ENCODE assay signal across 9 mouse cellular contexts in genomic region chr6:134402914-134403683, GRCm38 (mm10). TPM values are rescaled to one million over a fixed set of nuclear protein-coding genes. Genes with fewer than 3 reads are reported as not detected.
A peak's percentile ranks its signal among the peaks of the same experiment; 100 is the strongest.
DNase-seq lines count a peak whose midpoint lies in the region; ATAC-seq and TF ChIP-seq lines count a peak whose summit lies in the region.
"Had no signal": no experiment of that assay in that cellular context is flagged by ENCODE, and none has a peak within 500 bp of the region (broad histone marks: within the 10 kb centered on the region; RNA-seq: fewer than 3 reads in every experiment).

No protein-coding gene starts in this region.

- WGBS in midbrain, embryonic 10.5 days, result 44% methylated on average over 16 of the region's 16 CpGs
- WGBS in midbrain, embryonic 16.5 days, result 45% methylated on average over 16 of the region's 16 CpGs
- WGBS in kidney, embryonic 15.5 days, result 44% methylated on average over 16 of the region's 16 CpGs
- WGBS in liver, adult 2 months, result 42% methylated on average over 16 of the region's 16 CpGs

- H3K27me3 ChIP-seq in midbrain, embryonic 10.5 days (ENCODE audit: low read depth, poor library complexity, severe bottlenecking), result no peaks in the 10 kb centered on the region
- H3K27me3 ChIP-seq in midbrain, embryonic 16.5 days (ENCODE audit: control insufficient read depth, insufficient read depth, low read depth, low read length), result no peaks in the 10 kb centered on the region
- H3K27me3 ChIP-seq in kidney, embryonic 15.5 days, result no peaks in the 10 kb centered on the region
- peaks cover 2% of the 10 kb centered on the region; the same call in 1 of the 2 replicates for H3K27me3 ChIP-seq in liver, adult 2 months (ENCODE audit: control insufficient read depth, insufficient read depth, low read length)

- no peak overlapping the region for H3K27ac ChIP-seq in midbrain, embryonic 10.5 days (replicated peaks)
- no peak overlapping the region for H3K27ac ChIP-seq in midbrain, embryonic 16.5 days (ENCODE audit: low read length)
- H3K27ac ChIP-seq in bone marrow macrophage, adult 2 months (ENCODE audit: insufficient read depth, low read depth, low read length), result no peak overlapping the region
- peak overlapping the region; percentile 7; the same call in 1 of the 2 replicates for H3K27ac ChIP-seq in kidney, embryonic 15.5 days
- no peak overlapping the region for H3K27ac ChIP-seq in liver, adult 2 months (replicated peaks; ENCODE audit: insufficient read depth, low read depth, low read length)

- no peak for TF ChIP-seq POLR2A in bone marrow macrophage, adult 2 months (IDR thresholded peaks at IDR 0.05; ENCODE audit: borderline replicate concordance, low read depth, low read length)
- TF ChIP-seq POLR2A in liver, adult 2 months (IDR thresholded peaks at IDR 0.05; ENCODE audit: extremely low read depth, insufficient read depth, low read length), result no peak

- H3K9me3 ChIP-seq in midbrain, embryonic 10.5 days (replicated peaks), result no peaks in the 10 kb centered on the region
- no peaks in the 10 kb centered on the region for H3K9me3 ChIP-seq in midbrain, embryonic 16.5 days (replicated peaks; ENCODE audit: control insufficient read depth, low read length, poor library complexity, severe bottlenecking)
- no peaks in the 10 kb centered on the region for H3K9me3 ChIP-seq in kidney, embryonic 15.5 days (replicated peaks)

- no peak overlapping the region for H3K9ac ChIP-seq in midbrain, embryonic 16.5 days (ENCODE audit: low read depth, low read length)
- no peak overlapping the region for H3K9ac ChIP-seq in kidney, embryonic 15.5 days
- H3K9ac ChIP-seq in liver, adult 2 months (ENCODE audit: low read depth, low read length), result no peak overlapping the region

- H3K79me2 ChIP-seq in liver, adult 2 months (ENCODE audit: control insufficient read depth, insufficient read depth, low read length), result no peaks in the 10 kb centered on the region

- H3K4me3 ChIP-seq in midbrain, embryonic 10.5 days, result no peak overlapping the region
- no peak overlapping the region for H3K4me3 ChIP-seq in midbrain, embryonic 16.5 days (ENCODE audit: low read depth, low read length)
- H3K4me3 ChIP-seq in bone marrow macrophage, adult 2 months (ENCODE audit: insufficient read depth, low read length), result no peak overlapping the region
- H3K4me3 ChIP-seq in kidney, embryonic 15.5 days (replicated peaks), result no peak overlapping the region
- no peak overlapping the region for H3K4me3 ChIP-seq in liver, adult 2 months (ENCODE audit: insufficient read depth, low read depth, low read length)

- no peak overlapping the region for H3K4me2 ChIP-seq in midbrain, embryonic 16.5 days (ENCODE audit: low read length)
- H3K4me2 ChIP-seq in kidney, embryonic 15.5 days, result no peak overlapping the region

- DNase-seq in midbrain, embryonic 10.5 days (ENCODE audit: low spot score), result peak; percentile 68
- peak; percentile 78 for DNase-seq in gastrocnemius, postnatal 10 days
- DNase-seq in liver, adult 2 months (ENCODE audit: extremely low read depth, low read depth, low spot score), result peak; percentile 49
- peak; percentile 42 for DNase-seq in ovary, postnatal 14 days (ENCODE audit: low spot score)
- DNase-seq in thymus, postnatal 14 days, result peak; percentile 76

- no peak for ATAC-seq in midbrain, embryonic 16.5 days
- ATAC-seq in kidney, embryonic 15.5 days (replicated peaks; ENCODE audit: low FRiP score), result no peak

- no peaks in the 10 kb centered on the region for H3K4me1 ChIP-seq in midbrain, embryonic 10.5 days
- no peaks in the 10 kb centered on the region for H3K4me1 ChIP-seq in midbrain, embryonic 16.5 days (ENCODE audit: control insufficient read depth, insufficient read depth, low read length)
- no peaks in the 10 kb centered on the region for H3K4me1 ChIP-seq in bone marrow macrophage, adult 2 months (ENCODE audit: control insufficient read depth, insufficient read depth, low read length)
- H3K4me1 ChIP-seq in kidney, embryonic 15.5 days, result peaks cover 11% of the 10 kb centered on the region
- no peaks in the 10 kb centered on the region for H3K4me1 ChIP-seq in liver, adult 2 months (ENCODE audit: control insufficient read depth, insufficient read depth, low read length)

- peak; percentile 77 for TF ChIP-seq CTCF in bone marrow macrophage, adult 2 months (IDR thresholded peaks at IDR 0.05; ENCODE audit: low read depth, low read length)
- peak; percentile 70 for TF ChIP-seq CTCF in liver, adult 2 months (IDR thresholded peaks at IDR 0.05; ENCODE audit: low read depth, low read length)

- no peaks in the 10 kb centered on the region for H3K36me3 ChIP-seq in midbrain, embryonic 10.5 days
- no peaks in the 10 kb centered on the region for H3K36me3 ChIP-seq in midbrain, embryonic 16.5 days (ENCODE audit: control insufficient read depth, insufficient read depth, low read length)
- H3K36me3 ChIP-seq in kidney, embryonic 15.5 days, result no peaks in the 10 kb centered on the region
- H3K36me3 ChIP-seq in liver, adult 2 months (ENCODE audit: control insufficient read depth, insufficient read depth, low read length), result no peaks in the 10 kb centered on the region

RNA-seq across cellular contexts. Expression of gene Bcl2l14, which starts 7.0 kb away (rescaled TPM):
- polyA plus RNA-seq in midbrain, embryonic 10.5 days (2016; fragmentation: Nextera tagmentation; extraction: Ambion mirVana), result 0.09 and 0.12 TPM in 2 replicates
- not detected in 2 replicates for polyA plus RNA-seq in midbrain, embryonic 16.5 days (2015; fragmentation: Nextera tagmentation; extraction: Ambion mirVana)
- polyA plus RNA-seq in bone marrow macrophage, adult 2 months (2012; ENCODE audit: insufficient read depth, insufficient read length, missing spikeins), result not detected in 2 replicates
- not detected for total RNA-seq in gastrocnemius, postnatal 10 days (2021)
- polyA plus RNA-seq in kidney, embryonic 15.5 days (2015; fragmentation: Nextera tagmentation; extraction: Ambion mirVana), result 4.6 and 5.5 TPM in 2 replicates
- 0.37 and 0.54 TPM in 2 replicates for total RNA-seq in liver, adult 2 months (2014; rRNA removed)
- polyA plus RNA-seq in liver, adult 2 months (2012; rRNA removed), result 0.14 TPM in 1 of 2 replicates, not detected in the other
- total RNA-seq: gastrocnemius, adult 8-10 months had no signal
